Mouse (Mus musculus): ENCODE measurements around the gene Nptxr.

Gene Nptxr

GRCm38 (mm10) chr15:79751772-79752171 is 52.8 kb downstream of the Nptxr start:
- peak; percentile 56 to 62 for DNase-seq

- no peak for DNase-seq
These were observed 54.3 kb downstream of the Nptxr start for GRCm38 (mm10) chr15:79750266-79750665.

GRCm38 (mm10) chr15:79749162-79749561 is 55.4 kb downstream of the Nptxr start:
- DNase-seq = no peak

DNA sequence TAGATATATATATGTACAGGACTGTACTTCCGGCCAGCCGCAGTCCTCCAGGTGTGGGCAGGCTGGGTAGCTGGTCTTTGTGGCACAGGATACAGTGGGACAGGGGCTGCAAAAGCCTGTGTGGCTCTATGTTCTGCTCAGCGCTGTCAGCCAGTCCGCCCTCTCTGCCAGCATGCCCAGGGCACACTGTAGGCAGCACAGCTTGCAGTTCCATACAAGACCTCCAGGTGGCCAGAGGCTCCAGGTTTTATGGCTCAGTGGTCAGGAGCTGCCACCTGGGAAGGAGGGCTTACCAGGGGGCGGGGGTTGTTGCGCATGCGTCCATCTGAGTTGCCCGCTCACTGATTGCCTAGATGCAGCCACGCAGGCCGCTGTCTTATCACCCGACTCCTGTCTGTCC is 56.6 kb downstream of the Nptxr start:
- peak; percentile 59 for DNase-seq

GRCm38 (mm10) chr15:79745883-79746282 is 58.7 kb downstream of the Nptxr start:
- DNase-seq = no peak

GRCm38 (mm10) chr15:79745312-79745711 is 59.3 kb downstream of the Nptxr start:
- DNase-seq = no peak

GRCm38 (mm10) chr15:79744742-79745141 is 59.8 kb downstream of the Nptxr start:
- no peak for DNase-seq

GRCm38 (mm10) chr15:79744001-79744400 is 60.6 kb downstream of the Nptxr start:
- no peak for DNase-seq

GRCm38 (mm10) chr15:79742706-79743023 is 61.9 kb downstream of the Nptxr start:
- DNase-seq = no peak

DNA sequence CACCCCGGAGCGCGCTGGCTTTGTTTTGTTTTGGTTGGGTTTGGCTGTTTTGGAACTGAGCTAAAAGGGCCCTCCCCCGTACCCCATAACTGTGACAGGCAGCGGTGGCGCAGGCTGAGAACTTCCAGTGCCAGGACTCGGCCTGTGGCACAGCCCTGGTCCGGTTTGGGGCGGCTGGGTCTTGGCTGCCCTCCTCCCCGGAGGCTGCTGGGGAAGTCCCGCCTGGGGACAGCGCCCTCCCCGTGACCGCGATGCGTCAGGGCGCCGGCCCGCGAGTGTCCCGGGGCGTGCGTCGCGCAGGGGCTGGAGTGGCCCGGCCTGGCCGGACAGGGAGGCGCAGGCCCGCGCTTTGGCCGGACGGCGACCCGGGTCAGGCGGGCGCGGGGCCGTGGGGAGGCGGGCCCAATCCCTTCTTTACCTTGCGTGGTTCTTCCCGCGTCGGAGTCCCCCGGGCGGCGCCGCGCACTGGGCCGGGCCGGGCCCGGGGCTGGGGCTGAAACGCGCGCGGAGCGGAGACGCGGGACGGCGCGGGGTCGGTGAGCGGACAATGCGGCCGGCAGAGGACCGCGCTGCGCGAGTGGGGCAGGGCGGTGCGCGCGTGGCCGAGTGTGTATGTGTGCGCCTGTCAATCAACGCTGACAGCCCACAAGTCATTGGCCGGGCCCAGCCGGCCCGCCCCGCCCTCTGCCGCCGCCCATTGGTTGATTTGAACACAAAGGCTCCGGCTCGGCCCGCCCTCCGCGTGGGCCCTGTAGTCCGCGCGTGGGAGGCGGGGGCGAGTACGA is 62.5 kb downstream of the Nptxr start, which contains the start of gene Sun2:
Gene Sun2 (minus strand): TSS at position 616 of the 785 bp plus-strand sequence.
- DNase-seq = peak; percentile 97

DNA sequence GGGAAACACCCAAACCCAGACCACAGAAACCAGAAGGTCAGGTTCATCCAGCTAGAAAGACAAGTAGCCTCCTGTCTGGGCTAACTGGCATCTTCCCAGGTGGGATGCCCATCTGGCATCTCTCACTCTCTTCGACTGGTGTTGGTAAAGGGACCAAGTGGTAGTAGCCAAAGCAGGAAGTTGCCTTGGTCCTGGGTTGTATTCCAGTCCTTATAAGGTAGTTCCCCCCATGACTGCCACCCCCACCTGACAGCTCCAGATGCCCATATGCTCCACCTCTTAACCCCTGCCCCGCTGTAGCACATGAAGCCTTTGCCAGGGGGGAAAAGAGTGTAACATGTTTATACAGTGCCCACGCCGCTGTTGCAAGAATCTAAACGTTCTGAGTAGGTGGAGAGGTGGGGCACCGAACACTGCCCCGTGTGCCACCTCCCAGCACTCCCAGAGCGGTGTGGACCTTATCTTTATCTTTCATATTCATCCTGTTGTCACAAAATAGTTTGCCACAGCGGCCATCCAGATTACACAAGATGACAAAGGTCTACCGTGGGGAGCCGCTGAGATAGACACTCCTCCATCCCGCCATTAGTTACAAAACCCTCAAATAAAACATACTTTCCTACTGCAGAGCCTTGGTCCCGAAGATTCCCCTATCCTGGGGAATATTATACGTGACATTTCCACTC is 63.2 kb downstream of the Nptxr start:
- peak; percentile 65 to 71 for DNase-seq

GRCm38 (mm10) chr15:79740739-79741138 is 63.8 kb downstream of the Nptxr start:
- peak in 1 of 2 experiments; percentile 12 for DNase-seq

All from B cell, adult 2 months (primary cell).